In genomic region chr17:87283755-87284481, GRCm38 (mm10) we compare ENCODE assay signal across 7 mouse cellular contexts. TPM values are rescaled to one million over a fixed set of nuclear protein-coding genes. Genes with fewer than 3 reads are reported as not detected.
DNase-seq lines count a peak whose midpoint lies in the region; ATAC-seq and TF ChIP-seq lines count a peak whose summit lies in the region.

No protein-coding gene starts in this region.

- H3K9me3 ChIP-seq in forebrain, postnatal 0 days (ENCODE audit: low read length) = no peaks in the 10 kb centered on the region
- H3K9me3 ChIP-seq in limb, embryonic 10.5 days (replicated peaks) = no peaks in the 10 kb centered on the region
- no peaks in the 10 kb centered on the region for H3K9me3 ChIP-seq in midbrain, embryonic 11.5 days (ENCODE audit: control insufficient read depth, low read length)
- no peaks in the 10 kb centered on the region for H3K9me3 ChIP-seq in stomach, embryonic 16.5 days (replicated peaks; ENCODE audit: control insufficient read depth, low read length)

- peak overlapping the region; percentile 67 for H3K4me3 ChIP-seq in forebrain, postnatal 0 days (ENCODE audit: low read depth, low read length)
- peak overlapping the region; percentile 84 for H3K4me3 ChIP-seq in limb, embryonic 10.5 days
- H3K4me3 ChIP-seq in midbrain, embryonic 11.5 days (ENCODE audit: low read depth, low read length) = peak overlapping the region; percentile 64
- H3K4me3 ChIP-seq in stomach, embryonic 16.5 days (replicated peaks; ENCODE audit: low read length) = peak overlapping the region; percentile 76

- no peak overlapping the region for H3K9ac ChIP-seq in forebrain, postnatal 0 days
- H3K9ac ChIP-seq in midbrain, embryonic 11.5 days (ENCODE audit: low read length) = peak overlapping the region; percentile 27; the same call in 1 of the 2 replicates
- H3K9ac ChIP-seq in stomach, embryonic 16.5 days (ENCODE audit: low read length) = peak overlapping the region; percentile 84

- no peak overlapping the region for H3K27ac ChIP-seq in forebrain, postnatal 0 days (ENCODE audit: low read depth, low read length)
- H3K27ac ChIP-seq in limb, embryonic 10.5 days = peak overlapping the region; percentile 25; the same call in 1 of the 2 replicates
- H3K27ac ChIP-seq in midbrain, embryonic 11.5 days (ENCODE audit: low read depth, low read length) = no peak overlapping the region
- H3K27ac ChIP-seq in stomach, embryonic 16.5 days (ENCODE audit: low read length) = peak overlapping the region; percentile 95; the same call in 1 of the 2 replicates

- H3K27me3 ChIP-seq in forebrain, postnatal 0 days (ENCODE audit: insufficient read depth, low read length) = peaks cover 10% of the 10 kb centered on the region; the same call in 1 of the 2 replicates
- H3K27me3 ChIP-seq in limb, embryonic 10.5 days (ENCODE audit: low read depth, poor library complexity, severe bottlenecking) = peaks cover 78% of the 10 kb centered on the region
- H3K27me3 ChIP-seq in midbrain, embryonic 11.5 days (ENCODE audit: control insufficient read depth, insufficient read depth, low read length) = peaks cover 30% of the 10 kb centered on the region
- no peaks in the 10 kb centered on the region for H3K27me3 ChIP-seq in stomach, embryonic 16.5 days (ENCODE audit: control insufficient read depth, insufficient read depth, low read length)

- peak; percentile 80 for DNase-seq in CD4-positive, CD25-positive, alpha-beta regulatory T cell, adult 2 months (ENCODE audit: low read depth, low spot score)
- peak; percentile 47 for DNase-seq in R1 (ENCODE audit: low read depth, low spot score)
- DNase-seq in forebrain, postnatal 0 days = no peak
- DNase-seq in limb, embryonic 10.5 days (ENCODE audit: low spot score) = peak; percentile 53
- DNase-seq in midbrain, embryonic 11.5 days (ENCODE audit: low spot score, missing footprints) = no peak
- no peak for DNase-seq in cerebellum, adult 9-10 months

- 0 out of 2 replicates have a peak, but pooled peaks cover 6% of the 10 kb centered on the region for H3K4me1 ChIP-seq in forebrain, postnatal 0 days (ENCODE audit: insufficient read depth)
- H3K4me1 ChIP-seq in limb, embryonic 10.5 days = peaks cover 38% of the 10 kb centered on the region
- H3K4me1 ChIP-seq in midbrain, embryonic 11.5 days (ENCODE audit: control insufficient read depth, insufficient read depth, low read length) = peaks cover 11% of the 10 kb centered on the region
- peaks cover 11% of the 10 kb centered on the region for H3K4me1 ChIP-seq in stomach, embryonic 16.5 days (ENCODE audit: control insufficient read depth, insufficient read depth, low read length)

- no peaks in the 10 kb centered on the region for H3K36me3 ChIP-seq in forebrain, postnatal 0 days (ENCODE audit: insufficient read depth)
- no peaks in the 10 kb centered on the region for H3K36me3 ChIP-seq in limb, embryonic 10.5 days
- H3K36me3 ChIP-seq in midbrain, embryonic 11.5 days (ENCODE audit: control insufficient read depth, insufficient read depth, low read length) = no peaks in the 10 kb centered on the region
- no peaks in the 10 kb centered on the region for H3K36me3 ChIP-seq in stomach, embryonic 16.5 days (ENCODE audit: control insufficient read depth, insufficient read depth, low read length)

- no peak for ATAC-seq in forebrain, postnatal 0 days
- ATAC-seq in midbrain, embryonic 11.5 days (ENCODE audit: low FRiP score) = no peak
- no peak for ATAC-seq in stomach, embryonic 16.5 days (ENCODE audit: insufficient read depth, low FRiP score)

- WGBS in forebrain, postnatal 0 days = 8% methylated on average over 21 of the region's 21 CpGs
- WGBS in limb, embryonic 10.5 days = 3% methylated on average over 21 of the region's 21 CpGs
- 4% methylated on average over 21 of the region's 21 CpGs for WGBS in midbrain, embryonic 11.5 days
- 12% methylated on average over 21 of the region's 21 CpGs for WGBS in stomach, embryonic 16.5 days

- H3K4me2 ChIP-seq in forebrain, postnatal 0 days (ENCODE audit: low read depth) = peak overlapping the region; percentile 93
- H3K4me2 ChIP-seq in midbrain, embryonic 11.5 days = peak overlapping the region; percentile 95
- peak overlapping the region; percentile 95 for H3K4me2 ChIP-seq in stomach, embryonic 16.5 days (ENCODE audit: low read depth, low read length)

- no peak for TF ChIP-seq CTCF in forebrain, postnatal 0 days (IDR thresholded peaks at IDR 0.05; ENCODE audit: low read depth)

RNA-seq across cellular contexts. Expression of gene Ttc7, which starts 1.2 kb away (rescaled TPM):
- 6.1 and 6.4 TPM in 2 replicates for total RNA-seq in forebrain, postnatal 0 days (2014; rRNA removed)
- polyA plus RNA-seq in forebrain, postnatal 0 days (2015; fragmentation: Nextera tagmentation; extraction: Ambion mirVana) = 7.0 and 7.5 TPM in 2 replicates
- polyA plus RNA-seq in limb, embryonic 10.5 days (2016; fragmentation: Nextera tagmentation; extraction: Ambion mirVana) = 3.6 and 3.9 TPM in 2 replicates
- polyA plus RNA-seq in midbrain, embryonic 11.5 days (2014; fragmentation: Nextera tagmentation; extraction: Ambion mirVana) = 3.0 and 3.1 TPM in 2 replicates
- polyA plus RNA-seq in stomach, embryonic 16.5 days (2015; fragmentation: Nextera tagmentation; extraction: Ambion mirVana) = 10.7 and 11.1 TPM in 2 replicates

RNA-seq across cellular contexts. Expression of gene Mcfd2, which starts 18.2 kb away (rescaled TPM):
- total RNA-seq in forebrain, postnatal 0 days (2014; rRNA removed) = 35.0 and 42.5 TPM in 2 replicates
- 37.9 and 40.7 TPM in 2 replicates for polyA plus RNA-seq in forebrain, postnatal 0 days (2015; fragmentation: Nextera tagmentation; extraction: Ambion mirVana)
- polyA plus RNA-seq in limb, embryonic 10.5 days (2016; fragmentation: Nextera tagmentation; extraction: Ambion mirVana) = 76.2 and 76.4 TPM in 2 replicates
- 72.9 and 75.0 TPM in 2 replicates for polyA plus RNA-seq in midbrain, embryonic 11.5 days (2014; fragmentation: Nextera tagmentation; extraction: Ambion mirVana)
- 132 and 136 TPM in 2 replicates for polyA plus RNA-seq in stomach, embryonic 16.5 days (2015; fragmentation: Nextera tagmentation; extraction: Ambion mirVana)

Comparison
In these comparisons a context has a peak if more than half of its experiments do, and no peak if none do; other contexts are left out.
1. DNase-seq: peak in CD4-positive, CD25-positive, alpha-beta regulatory T cell, adult 2 months (single experiment), R1 (single experiment) and limb, embryonic 10.5 days (single experiment); none in forebrain, postnatal 0 days (single experiment), midbrain, embryonic 11.5 days (single experiment) and cerebellum, adult 9-10 months (single experiment).
2. H3K27ac ChIP-seq: peak in limb, embryonic 10.5 days (single experiment) and stomach, embryonic 16.5 days (single experiment); none in forebrain, postnatal 0 days (single experiment) and midbrain, embryonic 11.5 days (single experiment).
3. Peak in every context shown above with its lines, with median percentiles within 50 percentile points of each other: H3K4me2 ChIP-seq and H3K4me3 ChIP-seq.